Mouse (Mus musculus): ENCODE results near the gene Rasl10a.

DNA sequence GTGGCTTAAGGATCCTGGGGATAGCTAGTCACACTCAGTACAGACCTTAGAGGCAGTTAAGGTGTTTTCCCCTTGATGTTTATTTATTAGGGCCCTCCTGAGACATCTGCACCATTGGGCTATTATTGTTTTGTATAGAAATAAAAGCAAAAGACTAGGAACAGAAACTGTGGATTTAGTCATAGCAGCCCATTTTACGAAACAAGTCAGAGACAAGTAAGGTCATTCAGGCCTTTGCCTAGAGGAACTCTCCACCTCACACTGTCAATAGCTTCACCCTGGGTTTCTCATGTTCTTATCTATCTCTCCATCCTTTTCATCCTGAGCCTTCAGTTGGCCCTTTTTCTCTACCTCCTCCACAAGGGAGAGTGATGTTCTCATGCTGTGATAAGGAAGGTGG lies 32.8 kb upstream of the Rasl10a start:
- TF ChIP-seq POLR2A (IDR thresholded peaks at IDR 0.05; ENCODE audit: borderline replicate concordance, insufficient read depth, low read length) = no peak
- no peak for TF ChIP-seq CTCF (IDR thresholded peaks at IDR 0.05; ENCODE audit: borderline replicate concordance, insufficient read depth, low read depth, low read length)
